Mouse (Mus musculus) erythroblast, embryonic 14.5 days (primary cell): ENCODE results near the gene Fgfr2.

Experiments
- GATA1 ChIP-seq: IDR thresholded peaks from 2 replicates; pipeline ENCODE4 v1.6.1; 2012; ENCODE audit warnings: low read length, inconsistent platforms, mixed read lengths
- TAL1 ChIP-seq: IDR thresholded peaks from 3 replicates; pipeline ENCODE4 v1.6.1; 2012; ENCODE audit warnings: low read length, inconsistent platforms, mixed read lengths

GRCm38 (mm10) chr7:132972079-132972478 is 151.1 kb downstream of the Fgfr2 start:
- no peak for TF ChIP-seq GATA1
- TF ChIP-seq TAL1: no peak
